Mouse (Mus musculus) ES-E14 (cell line): ENCODE measurements around the gene Scmh1. TPM values are rescaled to one million over a fixed set of nuclear protein-coding genes. Genes with fewer than 3 reads are reported as not detected.

Source experiments
- DNase-seq: peaks from one replicate; pipeline ENCODE4 v3.0.0-alpha.2; 2013; ENCODE audit warnings: low read depth, low spot score
- H3K27ac ChIP-seq: 2 replicates; pipeline ENCODE4 v1.5.1; 2012; ENCODE audit warnings: low read depth, mild to moderate bottlenecking, low read length, moderate library complexity, mixed read lengths; ENCODE audit not compliant: poor library complexity, insufficient read depth, severe bottlenecking
- H3K36me3 ChIP-seq: 2 replicates; pipeline ENCODE4 v1.6.1; 2012; ENCODE audit warnings: mild to moderate bottlenecking, low read length, moderate library complexity, mixed read lengths; ENCODE audit not compliant: control insufficient read depth, poor library complexity, insufficient read depth, severe bottlenecking
- H3K4me1 ChIP-seq, 2 experiments: fragments of 150-350 bp in 1 of 2; sonication (generic) in 1 of 2; 2 replicates each; pipeline ENCODE4 v1.6.1; 2012; ENCODE audit warnings: low read length in 2 of 2, mild to moderate bottlenecking in 1 of 2, mixed read lengths in 1 of 2; ENCODE audit not compliant: control insufficient read depth in 2 of 2, insufficient read depth in 2 of 2, poor library complexity in 1 of 2
- H3K4me3 ChIP-seq, 2 experiments: fragments of 150-350 bp in 1 of 2; sonication (generic) in 1 of 2; 2 replicates each; pipeline ENCODE4 v1.5.1; 2012; ENCODE audit warnings: low read length in 2 of 2, low read depth in 1 of 2, mild to moderate bottlenecking in 1 of 2, mixed read lengths in 1 of 2; ENCODE audit not compliant: insufficient read depth in 1 of 2, poor library complexity in 1 of 2, severe bottlenecking in 1 of 2
- H3K9ac ChIP-seq: 2 replicates; pipeline ENCODE4 v1.6.1; 2012; ENCODE audit warnings: low read depth, mild to moderate bottlenecking, low read length, mixed read lengths; ENCODE audit not compliant: poor library complexity, insufficient read depth, severe bottlenecking
- H3K9me3 ChIP-seq: fragments of 150-350 bp; sonication (generic); 2 replicates; pipeline ENCODE4 v1.6.1; 2012; ENCODE audit warnings: low read depth, mild to moderate bottlenecking, low read length; ENCODE audit not compliant: control insufficient read depth, insufficient read depth
- CHD2 ChIP-seq: IDR thresholded peaks from 2 replicates; pipeline ENCODE4 v1.6.1; 2014; ENCODE audit warnings: mild to moderate bottlenecking, low read depth, low read length, inconsistent platforms
- HCFC1 ChIP-seq: IDR thresholded peaks from 2 replicates; pipeline ENCODE4 v1.6.1; 2012; ENCODE audit warnings: low read length, inconsistent platforms, borderline replicate concordance; ENCODE audit not compliant: insufficient read depth
- MAFK ChIP-seq: IDR thresholded peaks from 2 replicates; pipeline ENCODE4 v1.6.1; 2014; ENCODE audit warnings: mild to moderate bottlenecking, low read depth, low read length, inconsistent platforms; ENCODE audit not compliant: insufficient read depth
- ZC3H11A ChIP-seq: IDR thresholded peaks from 2 replicates; pipeline ENCODE4 v1.6.1; 2012; ENCODE audit warnings: low read depth, mild to moderate bottlenecking, inconsistent platforms, low read length, borderline replicate concordance
- ZNF384 ChIP-seq: IDR thresholded peaks from 2 replicates; pipeline ENCODE4 v1.6.1; 2012; ENCODE audit warnings: low read depth, low read length, inconsistent platforms
- in situ Hi-C, 2 experiments: fragments of 600-800 bp; cut with MboI; formaldehyde crosslinking; loops; one replicate each; pipeline ENCODE4 v1.15.1; 2025; ENCODE audit warnings: low sequenced_read_pairs in 2 of 2, inconsistent platforms in 1 of 2; ENCODE audit not compliant: unreplicated experiment in 2 of 2
- total RNA-seq: library from RNA; depleted of rRNA; stranded (reverse); fragments of 300-350 nt; gene quantifications from 2 replicates; pipeline ENCODE4 v1.2.3, GENCODE M21; 2012; rRNA removed

Scmh1 gene
- total RNA-seq, 1 experiment, result 8.6 TPM

GRCm38 (mm10) chr4:120569486-120570437 lies 164.7 kb downstream of the Scmh1 start, which contains the start of gene Ctps:
Gene Ctps (minus strand): TSS chr4:120570276.
- TF ChIP-seq ZC3H11A, result no peak
- no peak; the same call in 1 of the 2 replicates for TF ChIP-seq CHD2
- no peak for TF ChIP-seq HCFC1
- no peak for TF ChIP-seq ZNF384
- no peak for TF ChIP-seq MAFK
- in situ Hi-C loops, result no loop called here
- Histone ChIP-seq H3K36me3 (peaks cover 3% of the 10 kb centered on the region), H3K27ac (peak within 1 kb of the TSS; percentile 82), H3K9me3 (no peaks in the 10 kb centered on the region), H3K4me3 (peak within 1 kb of the TSS; percentile 93), H3K9ac (peak within 1 kb of the TSS; percentile 98), H3K4me1 (peaks cover 0 to 3% of the 10 kb centered on the region in 2 experiments; a peak in 1 of 4 replicates)
- peak; percentile 89 for DNase-seq

- H3K9ac ChIP-seq, result peak overlapping the region; percentile 96
- H3K36me3 ChIP-seq, result 0 out of 2 replicates have a peak, but pooled peaks cover 2% of the 10 kb centered on the region
- H3K4me1 ChIP-seq, result peaks cover 0 to 3% of the 10 kb centered on the region in 2 experiments; a peak in 1 of 4 replicates
- 0 out of 2 replicates have a peak, but pooled peaks have one; percentile 11 for TF ChIP-seq ZC3H11A
- no peak for TF ChIP-seq HCFC1
- no peak overlapping the region for H3K27ac ChIP-seq
- peak; percentile 41 for DNase-seq
- no peaks in the 10 kb centered on the region for H3K9me3 ChIP-seq
- H3K4me3 ChIP-seq, result peak overlapping the region; percentile 93
- in situ Hi-C loops, result no loop called here
These were observed 165.5 kb downstream of the Scmh1 start for GRCm38 (mm10) chr4:120570438-120571069.

GRCm38 (mm10) chr4:120571070-120571464 lies 166.0 kb downstream of the Scmh1 start:
- H3K36me3 ChIP-seq, result 0 out of 2 replicates have a peak, but pooled peaks cover 2% of the 10 kb centered on the region
- no peak overlapping the region for H3K4me3 ChIP-seq
- no peak for DNase-seq
- no peak overlapping the region for H3K27ac ChIP-seq
- H3K9ac ChIP-seq, result no peak overlapping the region
- in situ Hi-C loops, result no loop called here
- no peaks in the 10 kb centered on the region for H3K9me3 ChIP-seq
- H3K4me1 ChIP-seq, result peaks cover 0 to 3% of the 10 kb centered on the region in 2 experiments; a peak in 1 of 4 replicates
- TF ChIP-seq CHD2 (no peak), HCFC1 (no peak), ZC3H11A (no peak)

GRCm38 (mm10) chr4:120571691-120572090 lies 166.6 kb downstream of the Scmh1 start:
- Histone ChIP-seq H3K4me3 (no peak overlapping the region), H3K9me3 (no peaks in the 10 kb centered on the region), H3K27ac (no peak overlapping the region), H3K36me3 (no peaks in the 10 kb centered on the region), H3K9ac (no peak overlapping the region), H3K4me1 (peaks cover 0 to 3% of the 10 kb centered on the region in 2 experiments; a peak in 1 of 4 replicates)
- TF ChIP-seq ZNF384 (no peak), CHD2 (no peak), MAFK (no peak), ZC3H11A (no peak), HCFC1 (no peak)
- DNase-seq, result no peak
- in situ Hi-C loops, result no loop called here

Other genes with a start within 250 kb of the Scmh1 start
- gene Edn2, start 244.1 kb upstream of the Scmh1 start, total RNA-seq, result 0.62 and 0.69 TPM in 2 replicates
- 0.98 and 1.2 TPM in 2 replicates for gene Foxo6, start 117.9 kb upstream of the Scmh1 start, total RNA-seq
- 0.48 TPM in 1 of 2 replicates, not detected in the other for gene Slfnl1, start 127.0 kb downstream of the Scmh1 start, total RNA-seq
- gene Ctps, start 165.0 kb downstream of the Scmh1 start, total RNA-seq, result 64.3 and 85.6 TPM in 2 replicates
- not detected in 2 replicates for gene Gm8439, start 183.5 kb downstream of the Scmh1 start, total RNA-seq